Mouse (Mus musculus): ENCODE measurements around the gene Gemin6.

GRCm38 (mm10) chr17:80205657-80206056 is 18.6 kb upstream of the Gemin6 start:
- TF ChIP-seq POLR2A (IDR thresholded peaks at IDR 0.05; ENCODE audit: insufficient read depth, low read depth, low read length) = no peak
- TF ChIP-seq CTCF (IDR thresholded peaks at IDR 0.05; ENCODE audit: insufficient read depth, low read depth, low read length) = no peak

All from olfactory bulb, adult 2 months (tissue).